Mouse (Mus musculus) gastrocnemius, adult 8-10 months (tissue): ENCODE measurements around the gene Gm4756. TPM values are rescaled to one million over a fixed set of nuclear protein-coding genes. Genes with fewer than 3 reads are reported as not detected.
"Not testable (repeated sequence)": the region's sequence is repeated elsewhere in the genome, so short reads cannot be mapped to it uniquely, and the experiment has no call there.

Experiments
- DNase-seq, 2 experiments: peaks; one replicate each; pipeline ENCODE4 v3.0.0; 2022; ENCODE audit warnings: low spot score in 2 of 2
- total RNA-seq, 4 experiments: library from RNA; stranded (reverse); gene quantifications; 2 replicates each; pipeline ENCODE4 v1.2.4; 2022

The Gm4756 gene
- total RNA-seq: not detected

- no peak for DNase-seq
Measured at GRCm38 (mm10) chr12:72649611-72650330, at the start of gene Gm4756. Gene Gm4756, minus strand, starts transcription at chr12:72649661.

- peak in 1 of 2 experiments; percentile 5 for DNase-seq
Measured at GRCm38 (mm10) chr12:72694901-72695463, 45.5 kb upstream of the Gm4756 start.

- DNase-seq: peak; percentile 14 to 44
Measured at GRCm38 (mm10) chr12:72694438-72694837, 45.0 kb upstream of the Gm4756 start.

- no peak for DNase-seq
Measured at GRCm38 (mm10) chr12:72693895-72694294, 44.4 kb upstream of the Gm4756 start.

- DNase-seq: not testable (repeated sequence)
Measured at GRCm38 (mm10) chr12:72688281-72688680, 38.8 kb upstream of the Gm4756 start.

- not testable (repeated sequence) for DNase-seq
Measured at GRCm38 (mm10) chr12:72687741-72688140, 38.3 kb upstream of the Gm4756 start.

- not testable (repeated sequence) for DNase-seq
Measured at GRCm38 (mm10) chr12:72686566-72686965, 37.1 kb upstream of the Gm4756 start.

- DNase-seq: no peak
Measured at GRCm38 (mm10) chr12:72683612-72684011, 34.2 kb upstream of the Gm4756 start.

DNA sequence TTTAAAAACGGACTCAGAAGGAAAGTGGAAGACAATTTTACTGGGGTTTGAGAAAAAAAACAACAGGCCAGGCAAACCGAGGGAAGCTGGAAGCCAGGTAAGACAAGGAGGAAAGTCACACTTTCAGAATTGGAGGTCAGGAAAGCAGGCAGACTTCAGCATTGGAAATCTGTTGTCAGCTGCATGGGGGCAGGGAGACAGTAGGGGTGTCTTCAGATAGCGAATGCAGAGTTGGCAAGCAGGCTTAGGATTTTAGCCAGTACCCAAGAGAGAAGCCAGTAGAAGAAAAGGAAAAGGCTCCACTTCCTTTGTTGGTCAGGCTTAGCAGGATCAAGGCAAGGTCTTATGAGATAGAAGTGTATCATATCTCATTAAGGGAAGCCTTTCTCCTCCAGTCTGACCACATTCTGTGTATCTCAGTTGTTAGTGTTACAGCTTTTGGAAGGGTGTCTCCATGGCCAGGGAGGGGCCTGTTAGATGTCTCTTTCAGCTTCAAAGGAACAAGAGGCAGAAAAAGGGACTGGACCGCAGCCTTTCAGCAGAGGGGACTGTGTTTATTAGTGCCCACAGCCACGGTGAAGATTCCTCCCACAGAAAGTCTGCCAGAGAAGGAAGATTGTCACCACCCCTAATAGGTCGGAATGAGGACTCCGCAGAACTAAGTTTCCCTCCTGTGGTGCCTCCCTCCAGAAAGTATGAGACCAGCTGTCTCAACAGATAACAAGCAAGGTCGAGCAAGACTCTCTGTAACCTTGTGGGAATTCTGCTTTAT lies 33.2 kb upstream of the Gm4756 start:
- no peak for DNase-seq

- no peak for DNase-seq
Measured at GRCm38 (mm10) chr12:72681919-72682318, 32.5 kb upstream of the Gm4756 start.

DNA sequence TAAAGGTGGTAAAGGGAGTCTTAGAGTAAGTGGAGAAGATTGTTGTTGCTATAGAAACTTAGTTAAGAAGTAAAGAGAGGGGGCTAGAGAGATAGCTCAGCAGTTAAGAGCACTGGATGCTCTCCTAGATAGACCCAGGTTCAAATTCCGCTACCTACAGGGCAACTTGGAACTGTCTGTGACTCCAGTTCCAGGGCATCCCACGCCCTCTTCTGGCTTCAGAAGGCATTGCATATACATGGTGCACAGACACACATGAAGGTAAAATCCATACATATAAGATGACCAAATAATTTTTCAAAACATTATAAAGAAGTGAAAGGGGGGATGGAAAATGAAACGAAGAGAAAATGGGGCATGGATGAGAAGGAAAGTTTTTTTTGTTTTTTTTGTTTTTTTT lies 30.2 kb upstream of the Gm4756 start:
- DNase-seq: no peak

DNA sequence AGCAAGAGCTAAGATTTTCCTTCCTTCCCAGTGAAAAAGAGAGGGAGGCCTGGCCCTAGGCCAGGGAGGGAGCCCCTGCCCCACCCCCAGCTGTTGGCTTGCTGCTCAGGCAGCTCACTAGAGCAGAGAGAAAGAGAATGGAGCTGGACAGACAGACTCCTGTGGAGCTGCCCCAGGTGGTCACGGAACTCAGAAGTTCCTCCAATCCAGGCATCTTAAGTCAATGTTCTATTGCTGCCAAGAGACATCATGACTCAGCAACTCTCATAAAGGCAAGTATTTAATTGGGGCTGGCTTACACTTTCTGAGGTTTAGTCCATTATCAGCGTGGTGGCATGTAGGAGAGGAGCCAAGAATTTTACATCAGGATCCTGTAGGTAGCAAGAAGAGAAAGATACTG lies 25.4 kb upstream of the Gm4756 start:
- no peak for DNase-seq

- no peak for DNase-seq
Measured at GRCm38 (mm10) chr12:72674079-72674797, 24.8 kb upstream of the Gm4756 start.

DNA sequence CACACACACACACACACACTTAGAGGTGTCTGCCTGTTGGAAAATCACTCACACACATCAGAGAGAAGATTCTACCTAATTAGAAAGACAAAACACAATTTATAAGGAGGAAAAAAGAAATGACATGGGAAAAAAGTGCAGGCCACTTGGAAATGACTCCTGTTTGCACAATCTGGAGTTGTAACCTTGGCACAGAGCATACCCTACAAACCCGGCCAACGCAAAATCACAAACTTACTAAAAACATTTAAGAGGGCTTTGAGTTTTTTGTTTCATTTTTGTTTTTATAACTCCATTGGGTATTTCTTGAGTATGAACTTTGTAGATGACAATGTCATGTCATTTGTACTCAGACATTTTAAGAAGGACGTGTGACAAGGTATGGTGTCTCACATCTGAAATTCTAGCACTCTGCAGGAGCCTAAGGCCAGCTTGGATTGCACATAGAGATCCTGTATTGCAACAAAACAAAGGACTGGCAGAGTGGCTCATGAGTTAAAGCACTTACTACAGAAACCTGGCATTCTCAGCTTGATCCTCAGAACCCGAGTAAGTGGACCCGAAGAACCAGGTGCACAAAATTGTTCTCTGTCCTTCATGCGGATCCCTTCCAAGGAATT lies 22.2 kb upstream of the Gm4756 start:
- no peak for DNase-seq

DNA sequence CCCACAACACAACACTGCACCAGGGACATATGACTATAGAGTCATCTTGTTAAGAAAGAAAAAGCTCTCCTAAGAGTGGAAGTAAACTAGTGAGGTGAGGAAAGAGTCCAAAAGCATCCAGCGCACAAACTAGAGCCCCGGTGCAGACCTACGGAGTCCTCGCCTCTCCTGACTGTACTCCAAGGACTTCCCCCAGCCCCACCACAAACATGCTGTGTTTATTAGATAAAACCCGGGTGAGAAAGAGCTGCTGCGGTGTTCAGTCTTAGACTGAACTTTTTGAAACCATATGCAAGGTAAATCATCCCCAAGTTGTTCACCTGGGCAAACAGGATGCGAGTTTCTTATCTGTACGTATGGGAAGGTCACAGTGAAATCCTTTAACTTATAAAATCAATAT lies 21.5 kb upstream of the Gm4756 start:
- no peak for DNase-seq

- DNase-seq: no peak
Measured at GRCm38 (mm10) chr12:72667868-72668469, 18.5 kb upstream of the Gm4756 start.

- DNase-seq: no peak
Measured at GRCm38 (mm10) chr12:72666015-72666414, 16.6 kb upstream of the Gm4756 start.

DNA sequence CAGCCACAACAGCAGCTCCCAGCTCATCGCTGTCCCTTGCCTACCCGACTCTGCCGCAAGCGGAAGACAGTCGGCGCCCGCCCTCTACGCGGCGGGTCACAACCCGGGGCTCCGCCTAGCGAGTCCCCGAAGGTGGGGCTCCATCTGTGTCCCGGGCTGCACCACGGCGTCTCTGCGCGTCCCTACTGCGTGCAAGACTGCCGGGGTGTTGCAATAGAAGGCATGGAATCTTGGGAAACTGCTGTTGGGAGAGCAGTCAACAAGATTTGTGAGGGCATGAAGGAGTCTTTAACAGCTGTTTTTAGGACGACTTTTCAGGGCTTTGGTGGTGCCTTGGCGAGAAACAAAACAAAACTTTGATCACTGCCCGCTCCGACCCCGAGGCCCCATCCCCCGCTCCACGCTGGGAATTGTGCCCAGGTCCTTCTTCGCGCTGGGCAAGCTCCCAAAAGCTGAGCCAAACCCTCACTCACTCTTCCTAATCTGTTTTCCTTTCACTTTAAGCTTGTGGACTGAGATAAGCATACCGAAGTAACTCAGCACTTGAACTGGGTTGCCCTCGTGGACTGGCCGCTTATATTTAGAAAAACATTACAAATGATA lies 15.4 kb upstream of the Gm4756 start, which contains the start of gene Dhrs7:
Gene Dhrs7, minus strand, starts transcription at position 175 of the 603 bp plus-strand sequence.
- DNase-seq: peak; percentile 89 to 90

- DNase-seq: no peak
Measured at GRCm38 (mm10) chr12:72664020-72664734, 14.7 kb upstream of the Gm4756 start.

DNA sequence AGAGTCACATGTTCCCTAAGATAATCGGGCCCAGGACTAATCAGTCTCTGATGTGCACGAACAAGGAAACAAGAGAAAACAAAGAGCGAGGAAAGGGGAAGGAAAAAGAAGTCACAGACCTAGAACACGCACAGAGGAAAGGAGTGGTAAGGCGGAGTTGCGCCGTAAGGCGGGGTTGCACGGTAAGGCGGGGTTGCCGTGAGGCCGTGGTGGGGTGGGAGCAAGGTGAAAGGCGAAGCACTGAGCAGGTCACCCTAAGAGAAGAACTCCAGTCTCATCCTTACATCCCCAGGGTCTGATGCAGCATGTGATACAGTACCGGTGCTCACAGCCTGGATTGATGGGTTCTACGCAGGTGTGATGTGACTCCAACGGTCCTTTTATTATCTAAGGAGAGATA lies 6.3 kb upstream of the Gm4756 start:
- no peak for DNase-seq
